Mouse (Mus musculus): ENCODE data around the gene Ptov1. TPM values are rescaled to one million over a fixed set of nuclear protein-coding genes. Genes with fewer than 3 reads are reported as not detected.
A peak's percentile ranks its signal among the peaks of the same experiment; 100 is the strongest.

Ptov1 gene
- total RNA-seq, 2 experiments from 2014 or later, result 40.9 to 88.8 TPM

DNA sequence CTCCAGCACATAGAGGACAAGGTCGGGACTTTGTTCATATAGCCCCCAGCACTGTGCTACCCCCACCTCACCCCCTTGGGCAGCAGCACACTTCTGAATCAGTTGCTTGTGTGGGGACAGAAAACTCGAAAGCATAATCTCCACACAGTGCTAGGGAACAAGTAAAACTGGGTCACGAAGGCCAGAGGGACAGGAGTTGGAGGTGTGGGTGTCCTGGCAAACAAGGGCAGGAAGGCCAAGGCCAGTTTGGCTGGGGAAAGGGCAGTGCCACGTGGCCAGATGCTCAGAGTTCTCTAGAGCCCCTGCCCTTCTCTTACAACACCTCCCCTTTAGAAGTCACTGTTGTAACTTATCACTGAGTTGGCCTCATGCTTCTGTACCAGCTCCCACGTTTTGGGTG lies 49.7 kb downstream of the Ptov1 start:
- ATAC-seq (replicated peaks; ENCODE audit: low FRiP score, low TSS enrichment, poor library complexity, severe bottlenecking), result no peak

DNA sequence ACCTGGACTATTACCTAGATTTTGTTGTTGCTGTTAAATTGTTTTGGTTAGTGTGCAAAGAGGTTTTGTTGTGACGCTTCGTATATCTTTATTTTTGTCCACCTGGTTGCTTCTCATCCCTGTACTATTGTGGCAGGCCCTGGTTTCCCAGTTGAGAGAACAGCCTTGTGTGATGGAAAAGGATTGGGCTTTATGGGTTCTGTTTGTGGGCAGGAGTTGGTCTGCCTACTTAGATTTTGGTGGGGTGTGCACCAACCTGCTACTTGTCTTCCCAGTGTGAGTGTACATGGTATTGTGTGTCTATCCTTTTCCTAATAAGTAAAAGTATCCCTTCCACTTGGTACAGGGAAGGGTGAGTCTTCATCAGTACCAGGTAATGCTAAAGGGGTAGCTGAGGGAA lies 50.2 kb downstream of the Ptov1 start:
- ATAC-seq (replicated peaks; ENCODE audit: low FRiP score, low TSS enrichment, poor library complexity, severe bottlenecking), result no peak

DNA sequence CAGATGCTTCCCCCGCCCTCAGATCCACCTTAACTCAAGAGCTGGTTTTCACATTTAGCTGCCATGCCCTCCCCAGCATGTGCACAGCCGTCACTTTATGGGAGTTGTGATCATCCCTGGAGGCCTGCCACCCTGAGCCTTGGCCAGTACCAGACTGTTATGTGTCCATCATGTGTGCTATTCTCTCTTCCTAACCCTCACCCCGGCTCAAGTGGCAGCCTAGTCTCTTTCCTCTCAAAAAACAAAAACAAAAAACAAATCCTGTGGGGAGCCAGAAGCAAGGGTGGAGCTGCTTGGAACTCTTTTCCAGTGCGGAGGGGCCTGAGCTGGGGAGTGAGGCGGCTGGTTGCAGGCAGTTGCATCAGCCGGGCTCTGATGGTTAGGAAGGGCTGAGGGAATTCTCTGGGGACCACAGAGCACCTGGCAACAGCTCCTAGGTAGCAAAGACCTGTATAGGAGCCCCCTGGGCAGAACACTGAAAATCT lies 50.8 kb downstream of the Ptov1 start:
- ATAC-seq (replicated peaks; ENCODE audit: low FRiP score, low TSS enrichment, poor library complexity, severe bottlenecking), result no peak

DNA sequence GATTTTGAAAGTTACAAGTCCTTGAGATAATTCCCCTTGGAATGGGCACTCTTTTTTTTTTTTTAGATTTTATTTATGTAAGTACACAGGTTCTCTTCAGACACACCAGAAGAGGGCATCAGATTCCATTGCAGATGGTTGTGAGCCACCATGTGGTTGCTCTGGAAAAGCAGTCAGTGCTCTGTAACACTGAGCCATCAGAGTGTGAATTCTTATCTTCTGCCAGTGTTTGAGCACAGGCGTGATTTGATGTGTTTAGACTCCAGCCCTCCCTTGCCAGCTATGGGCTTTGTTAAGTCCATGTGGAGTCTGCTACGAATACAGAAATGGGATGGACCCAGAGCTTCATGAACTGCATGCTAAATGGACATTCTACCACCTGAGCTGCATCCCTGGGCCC lies 51.4 kb downstream of the Ptov1 start:
- no peak for ATAC-seq (replicated peaks; ENCODE audit: low FRiP score, low TSS enrichment, poor library complexity, severe bottlenecking)

DNA sequence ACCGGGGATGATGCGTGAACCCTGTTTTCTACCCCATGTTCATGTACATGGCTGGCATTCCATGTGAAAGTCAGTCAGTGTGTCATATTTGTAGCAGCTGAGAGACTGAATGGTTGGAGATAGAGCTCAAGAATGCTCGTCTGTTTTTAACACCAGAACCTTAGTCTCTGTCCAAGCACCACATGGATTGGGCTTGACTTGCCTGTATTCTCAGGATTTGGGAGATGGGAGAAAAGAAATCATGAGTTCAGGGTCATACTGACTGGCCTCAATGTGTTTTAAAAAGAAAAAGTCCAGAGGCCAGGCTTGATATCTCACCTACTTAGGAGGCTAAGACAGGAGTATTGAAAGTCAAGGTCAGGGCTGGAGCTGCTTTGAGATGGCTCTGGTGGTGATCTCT lies 52.1 kb downstream of the Ptov1 start:
- ATAC-seq (replicated peaks; ENCODE audit: low FRiP score, low TSS enrichment, poor library complexity, severe bottlenecking), result no peak

DNA sequence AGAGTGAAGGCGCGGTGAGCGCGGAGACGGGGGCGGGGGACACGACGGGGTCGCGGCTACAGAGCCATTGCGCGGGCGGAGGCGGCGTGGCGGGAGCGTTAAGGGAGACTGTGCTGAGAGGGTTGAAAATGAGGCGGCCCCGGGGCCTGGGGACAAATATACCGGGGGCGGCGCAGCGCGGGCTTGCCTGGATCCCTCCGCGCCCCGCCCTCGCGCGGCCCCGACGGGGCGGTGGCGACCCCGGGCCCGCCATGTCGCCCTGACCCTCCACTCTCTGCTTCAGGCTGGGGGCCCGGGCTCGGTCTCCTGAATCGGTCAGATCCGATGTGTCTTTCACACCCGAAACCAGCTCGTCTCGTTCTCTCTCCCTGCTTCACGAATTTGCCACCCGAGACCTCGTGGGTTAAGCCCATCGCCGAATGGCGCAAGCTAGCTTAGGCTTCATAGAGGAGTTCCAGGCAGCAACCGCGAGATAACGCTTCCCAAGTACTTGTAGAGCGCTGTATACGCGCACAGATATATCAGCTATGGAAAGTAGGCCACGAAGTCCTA lies 53.0 kb downstream of the Ptov1 start, which contains the start of gene Atf5:
Gene Atf5, minus strand, starts transcription at position 189 of the 552 bp plus-strand sequence.
- ATAC-seq (replicated peaks; ENCODE audit: low FRiP score, low TSS enrichment, poor library complexity, severe bottlenecking), result no peak

DNA sequence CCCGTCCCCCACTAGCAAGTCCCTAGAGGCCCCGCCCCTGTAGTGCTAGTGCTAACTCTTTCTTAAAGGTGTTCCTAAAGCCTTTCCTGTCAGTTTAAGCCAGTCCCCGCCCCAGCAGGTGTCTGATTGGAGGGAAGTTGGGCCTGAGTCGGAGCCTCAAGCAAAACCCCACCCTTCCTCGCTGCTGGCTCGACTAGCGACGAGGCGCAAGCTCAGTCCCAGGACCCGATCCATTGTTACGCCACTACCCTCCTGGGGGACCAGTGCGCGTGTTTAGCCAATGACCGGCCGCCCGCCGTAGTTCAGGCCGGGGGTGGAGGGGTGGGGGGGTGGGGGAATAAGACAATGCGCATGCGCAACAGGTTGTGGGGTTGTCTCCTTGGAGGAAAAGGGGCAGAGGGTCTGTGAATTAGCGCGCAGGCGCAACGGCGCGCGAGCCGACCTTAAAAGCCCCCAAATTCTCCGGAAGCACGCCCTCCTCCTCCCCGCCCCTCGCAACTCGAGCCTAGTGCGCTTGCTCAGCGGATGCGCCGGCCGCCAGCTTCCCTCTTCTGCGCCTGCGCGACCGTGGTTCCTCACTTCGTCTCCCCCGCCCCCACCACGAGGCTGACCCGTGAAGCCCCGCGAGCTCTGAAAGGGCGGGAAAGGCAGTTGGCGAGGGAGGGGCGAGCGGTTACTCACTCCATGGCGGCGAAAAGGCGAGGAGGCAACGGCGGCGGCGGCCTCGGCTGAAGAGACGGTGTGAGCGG lies 53.7 kb downstream of the Ptov1 start, which contains the start of the genes Nup62 and Il4i1:
Gene Nup62, plus strand, starts transcription at position 368 of the 749 bp plus-strand sequence.
Gene Il4i1, plus strand, starts transcription at position 667 of the 749 bp plus-strand sequence.
- peak; percentile 92 for ATAC-seq (replicated peaks; ENCODE audit: low FRiP score, low TSS enrichment, poor library complexity, severe bottlenecking)

DNA sequence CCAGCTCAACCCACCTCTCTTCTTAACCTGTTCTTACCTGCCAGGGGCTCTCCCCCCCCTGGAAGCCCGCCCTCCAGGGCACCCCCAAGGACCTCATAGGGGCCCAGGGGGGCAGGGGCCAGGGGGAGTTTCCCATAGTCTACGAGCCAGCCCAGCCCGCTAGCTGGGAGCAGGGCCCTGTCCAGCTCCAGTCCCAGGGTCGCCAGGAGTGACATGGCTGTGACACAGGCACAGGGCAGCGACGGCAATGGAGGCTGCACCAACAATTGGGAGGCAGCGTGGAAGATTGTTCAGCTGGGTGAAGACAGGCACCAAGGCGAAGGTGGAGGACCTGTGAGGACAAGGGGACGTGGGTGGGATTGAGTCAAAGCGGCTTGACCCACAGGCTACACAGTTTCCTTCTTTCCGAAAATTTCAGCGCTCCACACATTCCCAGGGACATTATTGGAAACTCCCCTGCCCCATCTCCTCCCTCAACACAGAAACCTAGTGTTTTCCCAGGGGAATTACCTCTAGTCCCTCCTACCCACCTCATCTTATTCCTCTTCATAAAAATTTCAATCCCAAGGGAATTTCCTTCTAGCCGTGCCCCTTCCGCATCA lies 54.5 kb downstream of the Ptov1 start:
- ATAC-seq (replicated peaks; ENCODE audit: low FRiP score, low TSS enrichment, poor library complexity, severe bottlenecking), result no peak

DNA sequence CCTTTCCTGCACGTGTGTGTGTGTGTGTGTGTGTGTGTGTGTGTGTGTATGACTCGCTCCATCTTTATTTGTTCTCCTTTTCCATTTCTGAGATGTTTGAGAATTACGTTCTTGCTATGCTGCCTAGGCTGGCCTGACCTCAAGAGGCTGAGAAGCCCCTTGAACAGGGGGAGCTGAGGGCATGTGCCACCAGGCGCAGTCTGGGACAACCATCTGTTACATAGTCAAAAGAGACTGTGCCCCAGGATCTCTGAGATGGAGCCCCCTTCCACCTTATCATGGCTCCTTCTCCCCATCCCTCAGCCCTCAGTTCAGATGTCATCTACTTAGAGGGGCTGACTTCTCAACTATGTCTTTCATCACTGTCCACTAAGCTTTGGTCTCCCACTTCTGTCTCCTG lies 55.2 kb downstream of the Ptov1 start:
- ATAC-seq (replicated peaks; ENCODE audit: low FRiP score, low TSS enrichment, poor library complexity, severe bottlenecking), result no peak

DNA sequence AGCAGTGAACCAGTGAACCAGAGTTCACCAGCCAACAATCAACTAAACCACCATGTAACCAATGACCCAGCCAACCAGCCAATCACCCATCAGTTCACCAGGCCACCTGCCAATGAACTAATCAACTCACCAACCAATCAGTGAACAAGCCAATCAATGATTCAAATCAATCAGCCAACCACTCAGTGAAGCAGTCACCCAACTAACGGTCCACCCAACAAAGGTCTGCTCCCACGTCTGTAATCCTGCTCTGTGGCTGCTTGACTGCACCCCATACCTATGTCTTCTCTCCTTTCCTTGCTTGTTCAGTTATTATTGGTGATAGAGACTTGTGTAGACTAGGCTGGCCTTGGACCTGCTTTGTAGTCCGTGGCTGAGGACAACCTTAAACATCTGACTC lies 55.6 kb downstream of the Ptov1 start:
- no peak for ATAC-seq (replicated peaks; ENCODE audit: low FRiP score, low TSS enrichment, poor library complexity, severe bottlenecking)

Other genes starting within 250 kb of the Ptov1 start
- not detected in 2 replicates for gene Myh14, start 198.9 kb downstream of the Ptov1 start, total RNA-seq (2014; fragmentation: Nextera tagmentation)
- not detected in 2 replicates for gene Myh14, start 198.9 kb downstream of the Ptov1 start, total RNA-seq (2017)
- gene Izumo2, start 161.0 kb downstream of the Ptov1 start, total RNA-seq (2014; fragmentation: Nextera tagmentation), result not detected in 2 replicates
- gene Izumo2, start 161.0 kb downstream of the Ptov1 start, total RNA-seq (2017), result not detected in 2 replicates
- 34.2 and 43.8 TPM in 2 replicates for gene Vrk3, start 121.4 kb downstream of the Ptov1 start, total RNA-seq (2014; fragmentation: Nextera tagmentation)
- gene Vrk3, start 121.4 kb downstream of the Ptov1 start, total RNA-seq (2017), result 51.5 and 81.2 TPM in 2 replicates
- gene Zfp473, start 118.7 kb downstream of the Ptov1 start, total RNA-seq (2014; fragmentation: Nextera tagmentation), result 0.22 and 2.0 TPM in 2 replicates
- 6.5 TPM in 1 of 2 replicates, not detected in the other for gene Zfp473, start 118.7 kb downstream of the Ptov1 start, total RNA-seq (2017)
- 103 and 109 TPM in 2 replicates for gene Nup62, start 53.7 kb downstream of the Ptov1 start, total RNA-seq (2014; fragmentation: Nextera tagmentation)
- 167 and 183 TPM in 2 replicates for gene Nup62, start 53.7 kb downstream of the Ptov1 start, total RNA-seq (2017)
- gene Il4i1, start 53.4 kb downstream of the Ptov1 start, total RNA-seq (2014; fragmentation: Nextera tagmentation), result 2.5 and 6.5 TPM in 2 replicates
- gene Il4i1, start 53.4 kb downstream of the Ptov1 start, total RNA-seq (2017), result 0.76 and 1.7 TPM in 2 replicates
- 3.5 and 6.8 TPM in 2 replicates for gene Atf5, start 53.1 kb downstream of the Ptov1 start, total RNA-seq (2014; fragmentation: Nextera tagmentation)
- gene Atf5, start 53.1 kb downstream of the Ptov1 start, total RNA-seq (2017), result 1.3 and 2.8 TPM in 2 replicates
- 21.1 and 23.7 TPM in 2 replicates for gene Akt1s1, start 20.8 kb downstream of the Ptov1 start, total RNA-seq (2014; fragmentation: Nextera tagmentation)
- gene Akt1s1, start 20.8 kb downstream of the Ptov1 start, total RNA-seq (2017), result 19.2 and 24.5 TPM in 2 replicates
- 26.7 and 61.9 TPM in 2 replicates for gene Tbc1d17, start 20.7 kb downstream of the Ptov1 start, total RNA-seq (2014; fragmentation: Nextera tagmentation)
- 13.7 and 49.6 TPM in 2 replicates for gene Tbc1d17, start 20.7 kb downstream of the Ptov1 start, total RNA-seq (2017)
- gene Pnkp, start 12.6 kb downstream of the Ptov1 start, total RNA-seq (2014; fragmentation: Nextera tagmentation), result 25.2 and 58.9 TPM in 2 replicates
- 18.4 and 30.5 TPM in 2 replicates for gene Pnkp, start 12.6 kb downstream of the Ptov1 start, total RNA-seq (2017)
- gene Med25, start 22.9 kb upstream of the Ptov1 start, total RNA-seq (2014; fragmentation: Nextera tagmentation), result 42.0 and 71.7 TPM in 2 replicates
- 12.1 and 18.1 TPM in 2 replicates for gene Med25, start 22.9 kb upstream of the Ptov1 start, total RNA-seq (2017)
- gene Fuz, start 26.3 kb upstream of the Ptov1 start, total RNA-seq (2014; fragmentation: Nextera tagmentation), result 12.0 and 19.8 TPM in 2 replicates
- 14.2 and 18.3 TPM in 2 replicates for gene Fuz, start 26.3 kb upstream of the Ptov1 start, total RNA-seq (2017)
- 95.3 and 104 TPM in 2 replicates for gene Ap2a1, start 59.7 kb upstream of the Ptov1 start, total RNA-seq (2014; fragmentation: Nextera tagmentation)
- gene Ap2a1, start 59.7 kb upstream of the Ptov1 start, total RNA-seq (2017), result 23.8 and 37.1 TPM in 2 replicates
- gene Tsks, start 73.4 kb upstream of the Ptov1 start, total RNA-seq (2014; fragmentation: Nextera tagmentation), result not detected in 2 replicates
- not detected in 2 replicates for gene Tsks, start 73.4 kb upstream of the Ptov1 start, total RNA-seq (2017)
- gene Cpt1c, start 105.1 kb upstream of the Ptov1 start, total RNA-seq (2014; fragmentation: Nextera tagmentation), result 4.1 and 11.5 TPM in 2 replicates
- gene Cpt1c, start 105.1 kb upstream of the Ptov1 start, total RNA-seq (2017), result 0.91 and 1.3 TPM in 2 replicates
- gene Prmt1, start 116.8 kb upstream of the Ptov1 start, total RNA-seq (2014; fragmentation: Nextera tagmentation), result 160 and 230 TPM in 2 replicates
- 132 and 171 TPM in 2 replicates for gene Prmt1, start 116.8 kb upstream of the Ptov1 start, total RNA-seq (2017)
- gene Irf3, start 127.9 kb upstream of the Ptov1 start, total RNA-seq (2014; fragmentation: Nextera tagmentation), result 80.4 and 150 TPM in 2 replicates
- 84.3 and 104 TPM in 2 replicates for gene Irf3, start 127.9 kb upstream of the Ptov1 start, total RNA-seq (2017)
- 37.2 and 42.7 TPM in 2 replicates for gene Bcl2l12, start 128.9 kb upstream of the Ptov1 start, total RNA-seq (2014; fragmentation: Nextera tagmentation)
- gene Bcl2l12, start 128.9 kb upstream of the Ptov1 start, total RNA-seq (2017), result 15.5 and 25.6 TPM in 2 replicates
- gene Scaf1, start 146.6 kb upstream of the Ptov1 start, total RNA-seq (2014; fragmentation: Nextera tagmentation), result 33.0 and 46.3 TPM in 2 replicates
- gene Scaf1, start 146.6 kb upstream of the Ptov1 start, total RNA-seq (2017), result 7.2 and 10.2 TPM in 2 replicates
- gene Rras, start 148.2 kb upstream of the Ptov1 start, total RNA-seq (2014; fragmentation: Nextera tagmentation), result 1.4 and 1.7 TPM in 2 replicates
- 1.3 and 1.6 TPM in 2 replicates for gene Rras, start 148.2 kb upstream of the Ptov1 start, total RNA-seq (2017)
- gene Prr12, start 183.1 kb upstream of the Ptov1 start, total RNA-seq (2014; fragmentation: Nextera tagmentation), result 26.6 and 28.7 TPM in 2 replicates
- gene Prr12, start 183.1 kb upstream of the Ptov1 start, total RNA-seq (2017), result 1.9 and 2.1 TPM in 2 replicates
- gene Nosip, start 192.6 kb upstream of the Ptov1 start, total RNA-seq (2014; fragmentation: Nextera tagmentation), result 27.8 and 55.1 TPM in 2 replicates
- 40.9 and 48.3 TPM in 2 replicates for gene Nosip, start 192.6 kb upstream of the Ptov1 start, total RNA-seq (2017)
- gene Prrg2, start 192.9 kb upstream of the Ptov1 start, total RNA-seq (2014; fragmentation: Nextera tagmentation), result 4.3 and 4.7 TPM in 2 replicates
- 3.5 and 6.2 TPM in 2 replicates for gene Prrg2, start 192.9 kb upstream of the Ptov1 start, total RNA-seq (2017)
- 7.6 and 15.6 TPM in 2 replicates for gene Rcn3, start 222.4 kb upstream of the Ptov1 start, total RNA-seq (2014; fragmentation: Nextera tagmentation)
- gene Rcn3, start 222.4 kb upstream of the Ptov1 start, total RNA-seq (2017), result 16.7 and 23.0 TPM in 2 replicates
- 0.82 TPM in 1 of 2 replicates, not detected in the other for gene Fcgrt, start 234.1 kb upstream of the Ptov1 start, total RNA-seq (2014; fragmentation: Nextera tagmentation)
- 1.1 and 1.8 TPM in 2 replicates for gene Fcgrt, start 234.1 kb upstream of the Ptov1 start, total RNA-seq (2017)

Data from megakaryocyte-erythroid progenitor cell, adult 5-6 weeks (primary cell).